Mouse (Mus musculus): ENCODE data around the gene Slit3.

Slit3 gene

GRCm38 (mm10) chr11:35676744-35677143 is 555.7 kb downstream of the Slit3 start:
- no peak for DNase-seq (ENCODE audit: low read depth, low spot score)

GRCm38 (mm10) chr11:35679976-35680375 is 559.0 kb downstream of the Slit3 start:
- DNase-seq (ENCODE audit: low read depth, low spot score): no peak

DNA sequence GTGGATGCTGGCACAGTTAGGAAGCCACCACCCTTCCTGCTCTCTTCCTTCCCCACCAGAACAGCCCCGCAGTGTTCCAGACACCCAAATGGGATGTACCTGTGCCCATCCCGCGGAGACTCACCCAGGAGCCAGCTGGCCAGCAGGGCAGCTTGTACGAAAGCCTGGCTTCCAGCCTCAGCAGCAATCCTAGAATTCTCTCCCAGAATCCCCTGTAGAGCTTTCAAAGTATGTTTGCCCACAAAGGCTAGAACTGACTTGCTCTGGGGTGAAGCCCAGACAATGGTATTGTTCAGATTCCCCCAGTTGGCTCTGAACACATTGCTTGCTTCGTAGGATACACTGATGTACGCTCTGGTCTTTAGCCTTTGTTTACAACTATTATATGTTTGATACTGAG is 566.3 kb downstream of the Slit3 start:
- no peak for DNase-seq (ENCODE audit: low read depth, low spot score)

DNA sequence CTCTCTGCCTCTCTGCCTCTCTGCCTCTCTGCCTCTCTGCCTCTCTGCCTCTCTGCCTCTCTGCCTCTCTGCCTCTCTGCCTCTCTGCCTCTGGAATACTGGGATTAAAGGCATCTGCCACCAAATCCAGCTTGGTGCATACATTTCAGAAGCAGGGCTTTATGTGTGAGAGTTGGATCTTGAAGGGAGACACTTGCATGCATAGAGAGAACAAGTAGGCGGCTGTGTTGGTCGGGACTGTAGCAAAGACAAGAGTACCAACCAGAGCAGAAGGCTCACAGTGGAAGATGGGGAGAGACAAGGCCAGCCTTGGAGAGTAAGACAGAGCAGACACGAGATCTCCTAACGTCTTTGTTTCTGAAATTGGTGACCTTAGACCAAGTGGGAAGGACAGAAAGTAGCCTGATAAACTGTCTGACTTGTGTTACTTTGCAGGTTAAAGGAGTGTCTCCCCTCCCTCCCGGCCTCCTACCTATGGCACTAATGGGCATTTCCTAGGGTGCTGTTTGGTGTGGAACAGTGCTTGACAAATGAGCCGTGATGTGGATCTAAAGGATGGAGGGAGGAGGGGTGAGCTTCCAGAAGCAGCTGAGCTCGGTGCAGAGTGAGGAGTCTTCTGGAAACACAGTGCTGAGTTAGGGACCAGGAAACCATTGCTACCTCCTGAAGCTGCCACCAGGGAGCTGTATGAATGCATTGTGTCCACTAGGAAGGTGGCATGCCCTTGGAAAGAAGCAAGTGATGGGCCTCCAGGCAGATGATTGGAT is 569.7 kb downstream of the Slit3 start:
- DNase-seq (ENCODE audit: low read depth, low spot score): no peak

DNA sequence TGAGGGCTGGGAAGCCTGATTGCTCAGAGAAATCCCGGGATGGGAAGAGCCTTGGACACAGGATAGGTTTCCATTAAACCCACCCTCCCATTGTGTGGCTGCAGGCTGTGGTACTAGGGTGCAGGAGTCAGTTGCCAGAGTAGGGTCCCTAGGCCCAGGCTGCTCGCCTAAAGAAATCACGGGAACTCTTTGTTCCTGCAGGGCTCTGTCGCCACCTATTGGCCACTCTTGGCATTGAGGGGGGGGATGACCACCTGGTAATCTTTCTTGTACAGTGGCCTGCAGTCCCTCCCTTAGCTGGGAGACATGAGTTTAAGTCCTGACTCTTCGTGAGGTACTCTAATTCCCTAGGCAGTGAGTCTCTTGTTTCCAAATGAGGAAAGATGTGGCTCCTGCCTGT is 572.1 kb downstream of the Slit3 start:
- peak; percentile 80 for DNase-seq (ENCODE audit: low read depth, low spot score)

DNA sequence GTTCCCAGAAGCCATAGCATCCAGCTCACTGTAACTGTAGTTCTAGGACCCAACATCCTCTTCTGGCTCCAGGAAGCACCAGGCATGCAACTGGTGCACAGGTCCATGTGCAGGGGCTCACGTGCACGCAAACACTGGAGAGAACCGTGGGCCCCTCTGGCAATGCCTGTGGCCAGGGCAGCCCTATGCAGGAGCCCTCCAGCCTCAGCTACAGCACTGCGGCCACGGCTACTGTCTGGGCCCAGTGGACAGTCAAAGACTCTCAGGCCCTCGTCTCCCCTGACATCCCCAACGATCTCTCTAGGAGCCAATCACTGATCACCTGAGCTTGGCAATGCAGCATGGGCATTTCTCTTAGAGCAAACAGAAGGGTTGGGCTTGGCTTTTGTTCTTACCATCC is 572.6 kb downstream of the Slit3 start:
- DNase-seq (ENCODE audit: low read depth, low spot score): no peak

GRCm38 (mm10) chr11:35697476-35697875 is 576.5 kb downstream of the Slit3 start:
- DNase-seq (ENCODE audit: low read depth, low spot score): peak; percentile 30

DNA sequence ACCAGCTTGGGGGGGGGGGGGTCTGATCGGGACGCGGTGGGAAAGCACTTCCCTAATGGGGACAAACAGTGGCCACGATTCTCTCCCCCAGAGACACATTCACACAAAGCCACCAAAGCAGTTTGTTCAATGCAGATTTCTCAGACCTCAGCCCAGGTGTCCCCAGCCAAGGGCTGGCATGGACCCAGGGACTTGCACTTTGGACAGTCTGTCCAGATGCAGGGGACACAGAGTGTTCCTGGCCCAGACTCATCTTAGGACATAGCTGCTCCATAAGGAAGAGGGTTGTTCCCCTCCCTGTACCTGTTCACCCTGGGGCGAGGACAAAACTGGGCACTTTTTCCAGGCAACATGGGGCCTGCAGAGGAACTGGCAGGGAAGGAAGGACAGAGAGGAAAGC is 577.9 kb downstream of the Slit3 start:
- no peak for DNase-seq (ENCODE audit: low read depth, low spot score)

- DNase-seq (ENCODE audit: low read depth, low spot score): no peak
Observed at GRCm38 (mm10) chr11:35703471-35703870, 582.4 kb downstream of the Slit3 start.

DNA sequence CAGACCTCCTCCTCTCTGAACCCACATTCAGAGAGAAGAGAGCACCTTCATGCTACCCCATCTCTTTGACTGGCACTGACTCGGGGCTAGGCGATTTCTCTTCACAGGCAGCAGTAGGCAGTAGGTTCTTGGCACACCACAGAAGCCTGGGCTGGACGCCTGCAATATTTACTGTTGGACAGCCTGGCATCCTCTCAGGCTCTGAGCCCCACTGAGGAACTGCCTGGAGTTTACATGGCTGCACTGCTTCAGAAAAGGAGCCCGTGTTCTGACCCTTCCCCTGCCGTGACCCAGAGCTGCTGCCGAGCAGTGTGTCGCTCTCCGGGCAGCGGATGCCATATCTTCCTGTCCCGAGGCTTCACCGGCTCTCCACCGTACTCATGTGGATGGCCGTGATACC is 583.4 kb downstream of the Slit3 start:
- DNase-seq (ENCODE audit: low read depth, low spot score): no peak

GRCm38 (mm10) chr11:35704927-35705326 is 583.9 kb downstream of the Slit3 start:
- no peak for DNase-seq (ENCODE audit: low read depth, low spot score)

- DNase-seq (ENCODE audit: low read depth, low spot score): no peak
Observed at GRCm38 (mm10) chr11:35707431-35707830, 586.4 kb downstream of the Slit3 start.

- DNase-seq (ENCODE audit: low read depth, low spot score): no peak
Observed at GRCm38 (mm10) chr11:35711314-35711713, 590.3 kb downstream of the Slit3 start.

DNA sequence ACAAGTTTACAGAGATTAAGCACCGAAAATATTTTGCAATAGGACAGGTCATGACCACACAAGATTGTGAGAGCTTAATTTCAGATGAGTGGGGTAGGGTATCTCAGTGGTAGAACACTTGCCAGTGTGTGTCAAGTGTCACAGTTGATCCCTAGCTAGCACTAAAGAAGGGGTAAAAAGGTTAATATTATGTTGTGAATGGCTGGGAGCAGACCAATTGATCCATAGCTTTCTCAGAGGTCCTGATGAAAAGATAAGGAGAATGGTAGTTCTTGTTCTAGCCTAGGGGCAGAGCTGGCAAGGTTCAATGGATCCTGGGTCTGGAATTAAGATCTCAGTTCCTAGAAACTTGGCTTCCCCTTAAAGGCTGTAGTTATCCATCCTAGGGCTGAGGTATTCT is 597.9 kb downstream of the Slit3 start:
- DNase-seq (ENCODE audit: low read depth, low spot score): no peak

DNA sequence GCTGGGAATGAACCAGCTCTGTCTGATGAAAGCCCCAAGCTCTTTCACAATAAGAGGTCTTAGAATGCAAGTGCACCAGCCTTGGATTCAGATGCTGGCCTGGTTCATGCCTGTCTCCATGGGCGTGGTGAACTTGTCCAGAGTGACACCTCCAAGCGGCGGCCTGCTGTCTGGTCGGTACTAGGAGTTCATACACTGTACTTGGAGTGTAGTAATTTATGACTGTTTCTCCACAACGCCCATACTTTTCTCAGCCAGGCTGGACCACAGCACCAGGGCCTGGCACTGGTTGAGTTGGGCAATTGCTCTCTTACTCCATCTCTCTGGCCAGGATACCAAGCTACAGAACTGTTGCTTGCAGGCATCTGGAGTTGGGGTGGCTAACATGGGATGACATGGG is 602.9 kb downstream of the Slit3 start:
- DNase-seq (ENCODE audit: low read depth, low spot score): no peak

- no peak for DNase-seq (ENCODE audit: low read depth, low spot score)
Observed at GRCm38 (mm10) chr11:35726341-35726846, 605.4 kb downstream of the Slit3 start.

GRCm38 (mm10) chr11:35728200-35728599 is 607.2 kb downstream of the Slit3 start:
- no peak for DNase-seq (ENCODE audit: low read depth, low spot score)

DNA sequence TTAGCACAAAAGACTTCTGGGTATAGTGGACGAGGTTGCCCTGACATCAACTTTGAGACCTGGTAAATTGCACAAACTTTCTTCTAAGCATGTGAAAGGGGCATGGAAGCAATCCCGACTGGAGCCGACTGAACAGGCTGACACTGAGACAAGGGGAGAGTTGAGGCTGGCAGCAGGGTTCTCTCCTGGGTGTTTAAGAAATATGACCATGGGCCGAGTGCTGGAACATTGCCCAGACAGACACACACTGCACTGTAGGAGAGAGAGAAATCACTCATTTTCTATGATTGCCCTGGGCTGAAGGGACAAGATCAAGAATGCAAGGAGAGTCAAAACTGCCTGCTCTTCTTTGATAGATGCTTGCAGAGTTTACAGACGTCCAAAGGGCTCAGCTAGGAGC is 608.2 kb downstream of the Slit3 start:
- DNase-seq (ENCODE audit: low read depth, low spot score): peak; percentile 7

GRCm38 (mm10) chr11:35732366-35732765 is 611.3 kb downstream of the Slit3 start:
- DNase-seq (ENCODE audit: low read depth, low spot score): no peak

GRCm38 (mm10) chr11:35736817-35737216 is 615.8 kb downstream of the Slit3 start:
- DNase-seq (ENCODE audit: low read depth, low spot score): no peak

GRCm38 (mm10) chr11:35737262-35737661 is 616.2 kb downstream of the Slit3 start:
- no peak for DNase-seq (ENCODE audit: low read depth, low spot score)

DNA sequence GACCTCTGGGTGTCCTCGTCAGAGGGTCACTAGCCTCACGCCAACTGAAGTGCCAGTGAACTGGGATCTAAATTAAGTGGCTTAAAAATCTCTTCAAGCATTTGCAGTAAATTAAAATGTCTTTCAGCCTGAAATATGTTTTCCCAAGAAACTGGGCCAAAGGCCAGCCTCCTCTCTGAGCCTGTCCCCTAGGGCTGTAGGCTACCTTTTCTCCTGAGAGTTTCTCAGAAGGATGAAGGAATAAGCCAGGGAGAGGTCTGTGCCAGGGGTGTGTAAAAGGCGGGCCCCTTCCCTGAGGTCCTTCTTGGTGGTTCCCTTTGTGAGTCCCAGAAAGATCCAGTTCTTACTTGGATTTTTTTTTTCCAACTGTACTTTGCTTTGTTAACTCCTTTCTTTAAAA is 617.1 kb downstream of the Slit3 start:
- DNase-seq (ENCODE audit: low read depth, low spot score): no peak

DNA sequence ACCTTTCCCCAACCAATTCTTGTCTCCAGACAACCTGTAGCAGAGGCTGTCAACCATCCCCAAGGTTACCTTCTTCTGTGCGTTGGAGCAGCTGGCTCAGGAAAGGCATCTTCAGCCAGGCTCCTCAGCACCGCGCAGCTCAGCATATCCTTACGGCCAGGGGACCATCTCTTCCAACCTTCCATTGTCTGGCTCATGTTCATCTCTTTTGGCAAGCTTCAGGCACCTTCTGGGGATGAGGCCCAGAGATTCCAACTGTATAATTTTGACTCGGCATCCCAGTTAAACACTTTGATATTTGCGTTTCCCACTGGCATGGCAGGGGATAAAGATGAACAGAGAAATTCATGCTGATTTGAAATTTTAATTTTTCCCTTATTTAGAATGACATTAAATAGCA is 622.6 kb downstream of the Slit3 start:
- DNase-seq (ENCODE audit: low read depth, low spot score): no peak

- DNase-seq (ENCODE audit: low read depth, low spot score): no peak
Observed at GRCm38 (mm10) chr11:35744571-35744970, 623.5 kb downstream of the Slit3 start.

All from mesoderm, embryonic 11.5 days (tissue).